Mouse (Mus musculus) kidney, adult 2 months (tissue): Measurements from ENCODE around the gene Bcl2l14. TPM values are rescaled to one million over a fixed set of nuclear protein-coding genes. Genes with fewer than 3 reads are reported as not detected.

Source experiments
- DNase-seq: peaks from one replicate; pipeline ENCODE4 v3.0.0; 2021
- H3K27ac ChIP-seq: fragments of 200-500 bp; 2 replicates; pipeline ENCODE4 v1.5.1; 2012; ENCODE audit warnings: low read depth, low read length, control low read depth, inconsistent platforms; ENCODE audit not compliant: insufficient read depth
- H3K27me3 ChIP-seq: fragments of 200-500 bp; replicated peaks from 2 replicates; pipeline ENCODE4 v1.6.1; 2012; ENCODE audit warnings: mild to moderate bottlenecking, moderate library complexity, low read length, inconsistent platforms; ENCODE audit not compliant: control insufficient read depth, insufficient read depth
- H3K36me3 ChIP-seq: fragments of 200-500 bp; 2 replicates; pipeline ENCODE4 v1.6.1; 2012; ENCODE audit warnings: mild to moderate bottlenecking, moderate library complexity, low read length, inconsistent platforms; ENCODE audit not compliant: control insufficient read depth, insufficient read depth
- H3K4me1 ChIP-seq: fragments of 200-500 bp; 2 replicates; pipeline ENCODE4 v1.6.1; 2011; ENCODE audit warnings: low read length; ENCODE audit not compliant: control insufficient read depth, insufficient read depth
- H3K4me3 ChIP-seq: fragments of 200-500 bp; 2 replicates; pipeline ENCODE4 v1.5.1; 2011; ENCODE audit warnings: mild to moderate bottlenecking, low read depth, low read length, control low read depth; ENCODE audit not compliant: insufficient read depth
- CTCF ChIP-seq: fragments of 200-500 bp; conservative IDR thresholded peaks from 2 replicates; pipeline ENCODE4 v1.5.1; 2011; ENCODE audit warnings: low read depth, mild to moderate bottlenecking, control low read depth, low read length, moderate library complexity, mixed read lengths; ENCODE audit not compliant: insufficient read depth, insufficient read length
- POLR2A ChIP-seq: fragments of 200-500 bp; IDR thresholded peaks from one replicate; pipeline ENCODE4 v1.6.1; 2011; ENCODE audit warnings: low read depth, low read length, control low read depth
- WGBS: fragments of 180-500 bp; shearing (Covaris S2); methylation state at CpG from one replicate; pipeline ENCODE4 v1.1.7; 2018; 5-methylcytosine and 5-hydroxymethylcytosine counted together
- polyA plus RNA-seq: library from polyadenylated mRNA; depleted of rRNA; stranded (reverse); fragments of >200 nt; gene quantifications from 2 replicates; pipeline ENCODE4 v1.2.3, GENCODE M21; 2012; rRNA removed

Gene Bcl2l14
- polyA plus RNA-seq, 1 experiment: 1.1 TPM

DNA sequence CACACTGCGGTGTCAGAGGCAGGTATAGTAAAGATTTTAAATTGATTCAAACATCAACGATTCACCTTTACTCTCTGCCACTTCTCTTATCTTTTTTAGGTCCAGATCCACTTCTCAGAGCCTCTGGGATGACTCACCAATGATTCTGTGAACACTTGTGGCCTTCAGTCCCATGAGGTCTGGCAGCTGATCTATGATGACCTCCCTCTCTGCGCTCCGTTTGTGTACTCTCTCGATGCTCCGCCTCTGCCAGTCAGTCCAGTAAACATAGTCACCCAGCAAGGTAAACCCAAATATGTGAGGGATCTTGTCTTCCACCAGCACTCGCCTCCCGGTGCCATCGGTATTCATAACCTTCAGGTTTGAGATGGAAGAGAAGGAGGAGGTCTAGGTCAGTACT, 90.2 kb downstream of the Bcl2l14 start:
- peaks cover 6% of the 10 kb centered on the region for H3K36me3 ChIP-seq
- no peak for TF ChIP-seq POLR2A
- TF ChIP-seq CTCF: no peak
- no peaks in the 10 kb centered on the region for H3K27me3 ChIP-seq
- H3K27ac ChIP-seq: no peak overlapping the region
- 94% methylated on average over 9 of the region's 9 CpGs for WGBS
- H3K4me3 ChIP-seq: no peak overlapping the region
- no peak for DNase-seq
- H3K4me1 ChIP-seq: no peaks in the 10 kb centered on the region

Other genes starting within 250 kb of the Bcl2l14 start
- gene Lrp6, start 170.6 kb downstream of the Bcl2l14 start, polyA plus RNA-seq: 39.6 and 46.0 TPM in 2 replicates
- gene Mansc1, start 236.2 kb downstream of the Bcl2l14 start, polyA plus RNA-seq: 8.8 and 9.6 TPM in 2 replicates
- 14.5 and 15.1 TPM in 2 replicates for gene Borcs5, start 243.2 kb downstream of the Bcl2l14 start, polyA plus RNA-seq